Mouse (Mus musculus): ENCODE data around the gene Efhc1.
"Not testable (repeated sequence)": the region's sequence is repeated elsewhere in the genome, so short reads cannot be mapped to it uniquely, and the experiment has no call there.

Gene Efhc1

DNA sequence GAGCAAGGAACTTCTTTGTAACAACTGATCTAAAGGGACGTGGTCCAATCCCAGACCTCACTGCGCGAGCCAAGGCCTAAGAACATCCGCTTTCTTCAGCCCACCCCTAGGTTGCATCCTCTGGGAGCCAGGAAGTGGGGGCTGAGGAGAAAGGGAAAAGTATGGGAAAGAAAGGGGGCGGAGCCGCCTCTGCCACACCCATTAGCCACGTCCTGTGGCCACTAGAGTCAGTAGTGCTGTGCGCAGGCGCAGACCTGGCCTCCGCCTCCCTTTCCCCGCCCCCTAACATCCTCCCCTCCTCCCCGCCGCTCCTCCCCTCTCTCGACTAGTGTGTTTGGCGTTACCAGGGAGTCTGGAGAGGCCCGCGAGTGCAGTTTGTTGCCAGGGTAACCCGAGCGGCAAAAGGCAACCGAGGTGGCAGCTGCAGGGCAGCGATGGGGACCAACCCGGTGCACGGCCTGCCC lies at the start of gene Efhc1:
Gene Efhc1 (plus strand): TSS at position 327 of the 464 bp plus-strand sequence.
- peak; percentile 84 to 89 for DNase-seq

DNA sequence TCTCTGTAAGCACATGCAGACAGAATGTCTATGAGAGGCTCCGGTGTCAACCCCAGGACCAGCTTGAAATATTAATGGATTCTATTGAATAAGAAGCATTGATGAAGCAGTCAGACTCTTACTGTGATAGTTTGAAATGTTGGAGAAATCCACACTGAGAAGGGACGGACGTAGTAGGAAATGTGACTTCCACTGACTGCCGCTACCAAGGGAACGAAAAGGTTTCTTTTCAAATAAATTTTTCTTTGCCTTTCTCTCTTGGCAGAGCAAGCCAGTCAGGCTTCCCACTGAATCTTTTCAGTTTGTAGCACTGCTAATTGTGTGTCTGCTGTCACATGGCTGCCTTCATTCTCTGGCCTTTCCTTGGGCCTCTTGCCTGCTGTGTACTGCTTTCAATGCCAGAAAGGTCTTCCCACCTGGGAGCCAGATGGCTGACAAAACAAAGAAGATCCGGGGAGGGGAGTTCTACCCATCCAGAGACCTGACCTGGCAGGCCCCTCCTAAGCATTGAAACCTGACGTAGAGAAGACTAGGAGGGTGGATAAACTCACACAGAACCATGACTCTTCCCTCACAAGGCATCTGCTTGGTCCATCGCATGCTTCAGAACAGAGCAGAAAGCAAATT lies 45.8 kb upstream of the Efhc1 start:
- DNase-seq = no peak

DNA sequence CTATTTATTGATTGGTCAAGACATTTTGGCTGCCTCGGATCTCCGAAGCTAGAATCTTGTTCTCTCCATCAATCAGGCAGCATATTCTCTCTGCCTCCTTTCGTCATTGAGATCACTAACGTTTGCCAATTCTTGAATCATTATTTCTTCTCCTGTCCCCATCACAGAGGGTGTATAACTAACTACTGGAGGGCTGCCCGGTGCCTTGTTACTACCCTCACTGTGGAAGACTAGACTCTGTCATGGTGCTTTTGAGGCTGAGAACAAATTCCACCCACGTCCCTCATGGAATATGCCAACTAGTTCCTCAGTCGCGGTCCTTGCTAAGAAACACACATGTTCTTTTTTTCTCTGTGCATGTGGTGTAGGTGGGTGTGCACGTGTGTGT lies 45.3 kb upstream of the Efhc1 start:
- DNase-seq = no peak

DNA sequence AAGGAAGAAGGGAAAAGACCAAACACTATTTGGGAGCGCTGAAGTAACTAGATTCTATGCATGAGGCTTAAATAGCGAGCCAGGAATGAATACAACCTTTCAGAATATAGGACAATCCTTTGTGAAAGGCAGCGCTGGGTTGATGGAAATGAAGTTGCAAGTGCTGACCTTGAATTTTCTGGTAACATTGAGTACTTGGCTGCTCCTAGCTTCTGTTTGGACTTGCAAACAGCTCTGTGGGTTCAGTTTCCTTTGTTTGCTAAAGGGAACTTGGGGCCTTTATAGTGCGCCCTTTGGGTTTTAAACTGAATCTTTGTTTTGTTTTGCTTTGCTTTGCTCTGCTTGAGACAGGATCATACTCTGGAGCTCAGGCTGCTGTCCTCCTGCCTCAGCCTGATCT lies 42.9 kb upstream of the Efhc1 start:
- DNase-seq = no peak

DNA sequence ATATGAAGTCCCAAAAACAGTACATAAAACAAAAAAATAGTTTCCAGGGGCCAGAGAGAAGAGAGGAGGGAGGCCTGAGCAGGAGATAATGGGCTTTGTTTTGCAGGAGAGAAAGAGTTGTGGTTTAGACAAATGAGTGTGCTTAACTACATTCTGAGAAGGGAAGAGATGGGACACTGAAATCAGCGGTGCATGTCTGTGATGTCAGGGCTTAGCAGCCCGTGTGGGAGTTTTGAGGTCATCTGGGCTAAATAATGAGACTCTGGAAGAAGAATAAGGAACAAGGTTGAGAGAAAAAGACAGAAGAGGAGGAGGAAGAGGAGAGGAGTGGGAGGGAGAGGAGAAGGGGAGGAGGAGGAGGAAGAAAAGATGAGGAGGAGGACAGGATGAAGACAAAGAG lies 39.3 kb upstream of the Efhc1 start:
- DNase-seq = no peak

DNA sequence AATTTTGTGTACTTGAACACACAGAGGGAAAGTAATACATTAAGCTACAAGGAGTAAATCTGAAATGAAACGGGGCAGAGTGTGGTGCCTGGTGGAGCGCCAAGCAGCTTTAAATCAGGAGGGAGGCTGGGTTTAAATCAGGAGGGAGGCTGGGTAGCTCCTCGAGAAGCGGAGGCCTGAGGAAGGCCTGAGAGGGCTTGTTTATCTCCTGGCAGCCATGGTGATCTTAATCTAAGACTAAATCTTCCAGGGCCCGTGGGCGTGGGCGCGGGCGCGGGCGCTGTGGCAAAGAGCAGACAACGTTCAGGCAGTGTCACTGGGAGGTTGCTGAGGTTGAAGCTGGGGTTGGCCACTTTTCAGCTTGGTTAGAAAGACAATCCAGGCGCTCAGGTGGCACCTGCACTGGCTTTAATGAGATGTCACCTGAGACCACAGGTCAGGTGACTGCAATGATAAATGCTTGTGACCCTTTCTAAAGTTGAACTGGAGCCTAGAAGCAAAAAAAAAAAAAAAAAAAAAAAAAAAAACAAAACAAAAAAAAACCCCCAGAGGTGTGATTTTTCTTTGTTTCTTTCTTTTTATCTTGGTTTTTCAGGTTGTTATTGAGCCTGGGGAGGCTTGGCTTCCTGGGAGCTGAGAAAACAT lies 38.8 kb upstream of the Efhc1 start:
- peak; percentile 38 to 46 for DNase-seq

DNA sequence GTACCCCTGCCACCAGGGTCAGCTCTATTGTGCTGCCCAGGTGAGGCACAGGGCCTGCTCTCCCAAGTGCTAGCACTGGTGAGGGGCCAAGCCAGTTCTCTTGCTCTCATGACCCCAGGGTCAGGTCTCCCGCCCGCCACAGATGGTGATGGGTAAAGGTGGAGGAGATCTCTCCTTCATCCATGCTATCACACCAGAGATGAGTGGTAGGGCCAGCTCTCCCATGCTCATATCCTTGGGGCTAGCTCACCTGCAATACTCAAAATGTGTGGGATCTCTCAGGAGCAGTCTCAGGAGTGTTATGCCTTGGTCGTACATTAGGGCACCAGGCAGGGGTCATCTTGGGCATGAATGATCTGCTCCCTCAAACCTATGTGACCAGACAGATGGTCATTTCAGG lies 36.7 kb upstream of the Efhc1 start:
- no peak for DNase-seq

DNA sequence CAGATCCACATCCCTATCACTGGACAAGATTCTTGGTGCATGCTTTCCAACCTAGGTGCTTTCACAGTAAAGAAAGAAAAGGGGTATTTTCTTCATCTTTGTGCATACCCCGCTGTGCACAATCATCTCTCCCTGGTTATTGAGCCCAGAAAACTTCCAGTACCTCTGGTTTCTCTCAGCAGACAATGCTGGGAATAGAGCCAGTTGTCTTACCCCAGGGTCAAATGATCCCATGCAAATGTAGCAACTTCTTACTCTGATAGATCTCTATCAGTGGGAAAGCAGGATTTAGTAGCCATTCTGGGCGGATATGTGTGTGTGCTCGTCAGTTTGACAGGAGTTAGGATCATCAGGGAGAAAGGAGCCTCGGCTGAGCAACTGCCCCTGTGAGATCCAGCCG lies 35.8 kb upstream of the Efhc1 start:
- no peak for DNase-seq

DNA sequence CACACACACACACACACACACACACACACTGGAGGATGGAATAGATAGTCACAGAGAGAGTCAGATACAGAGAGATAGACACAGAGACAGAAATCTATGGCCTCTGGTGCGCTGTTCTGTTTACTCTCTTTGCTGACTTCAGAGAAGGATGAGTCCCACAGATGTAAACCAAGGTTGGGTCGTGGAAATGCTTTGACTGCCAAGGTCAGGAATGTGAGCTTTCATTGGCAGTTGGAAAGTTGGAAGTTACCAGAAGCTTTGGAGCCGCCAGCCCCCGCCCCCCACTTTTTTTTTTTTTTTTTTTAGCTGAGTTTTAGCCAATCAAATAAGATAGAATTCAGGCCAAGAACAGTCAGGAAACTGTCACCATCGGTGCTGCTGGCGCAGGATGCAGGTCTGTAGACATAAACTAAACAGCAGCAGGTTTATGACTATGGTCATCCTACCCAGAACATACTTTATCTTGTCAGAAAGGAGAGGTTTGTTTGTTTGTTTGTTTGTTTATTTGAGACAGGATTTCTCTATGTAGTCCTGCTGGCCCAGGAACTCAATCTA lies 33.9 kb upstream of the Efhc1 start:
- no peak for DNase-seq

DNA sequence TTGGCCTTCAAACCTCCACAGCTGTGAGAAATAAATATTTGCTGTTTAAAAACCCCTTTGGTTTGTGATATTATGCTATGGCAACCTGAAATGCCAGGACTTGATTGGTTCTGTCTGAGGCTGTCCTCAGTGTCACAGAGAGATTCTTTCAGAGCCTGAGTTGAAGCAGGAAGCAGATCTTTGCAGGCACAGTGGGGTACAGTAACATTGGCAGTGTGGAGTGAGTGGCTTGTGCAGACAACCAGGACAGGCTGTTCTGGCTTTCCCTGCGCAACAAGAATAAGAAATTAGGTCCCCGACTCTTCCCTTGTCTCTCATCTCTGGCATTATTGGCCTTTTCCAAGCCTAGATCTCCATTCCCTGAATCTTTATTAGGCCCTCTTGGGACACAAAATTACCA lies 31.7 kb upstream of the Efhc1 start:
- DNase-seq = no peak

DNA sequence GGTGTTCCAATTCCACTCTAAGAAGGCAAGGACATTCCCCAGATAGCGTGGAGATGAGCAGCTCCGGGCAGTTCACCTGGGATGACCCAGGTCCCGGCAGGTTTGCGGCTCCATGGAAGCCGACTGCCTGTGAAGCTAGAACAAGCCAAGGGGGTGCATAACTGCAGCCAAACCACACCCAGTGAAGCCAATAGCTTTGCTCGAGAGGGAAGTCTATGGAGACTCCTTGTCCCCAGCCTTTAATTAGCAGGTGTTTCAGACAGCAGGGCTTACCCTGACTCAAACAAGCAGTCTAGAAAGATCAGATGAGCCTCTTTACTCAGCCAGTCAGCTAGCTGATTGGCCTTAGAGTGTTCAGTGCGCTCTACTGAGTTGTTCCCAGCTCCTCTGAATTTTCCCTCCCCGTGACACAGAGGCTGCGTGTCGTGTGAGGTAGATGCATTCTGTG lies 30.3 kb upstream of the Efhc1 start:
- DNase-seq = no peak

DNA sequence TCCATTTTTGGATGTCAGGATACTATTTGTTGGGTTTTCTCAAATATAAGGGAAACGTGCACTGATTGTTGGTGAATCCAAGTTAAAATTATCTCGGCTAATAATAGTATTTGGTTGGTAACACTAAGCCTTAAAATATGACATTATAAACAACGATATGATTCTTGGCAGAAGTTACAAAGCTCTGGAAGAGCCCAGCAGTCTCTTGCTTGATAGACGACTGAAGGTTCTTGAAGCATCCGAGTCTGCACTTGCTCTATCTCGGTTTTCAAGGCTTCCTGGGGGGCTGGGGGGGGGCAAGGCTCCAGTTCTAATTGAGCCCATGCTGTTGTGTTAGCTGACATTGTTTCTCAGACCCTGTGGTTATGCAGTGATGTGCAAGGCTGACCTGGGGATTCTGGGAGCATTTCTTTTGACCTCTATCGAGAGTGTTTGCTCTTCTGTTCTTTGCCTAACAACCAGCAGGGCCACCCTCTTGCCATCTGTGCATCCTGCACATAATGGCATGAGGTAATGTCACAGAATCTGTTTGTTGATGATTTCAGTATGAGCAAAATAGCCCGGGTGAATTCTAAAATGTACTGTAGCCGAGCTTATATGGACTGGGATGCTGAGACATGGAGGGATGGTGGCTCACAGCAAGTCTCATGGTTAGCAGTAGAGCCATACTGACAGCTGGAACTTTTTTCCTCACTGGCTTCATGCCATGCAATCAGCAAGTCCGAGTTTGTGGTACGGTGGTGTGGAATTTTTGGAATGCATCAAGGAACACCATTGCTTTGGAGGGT lies 28.6 kb upstream of the Efhc1 start:
- no peak for DNase-seq

DNA sequence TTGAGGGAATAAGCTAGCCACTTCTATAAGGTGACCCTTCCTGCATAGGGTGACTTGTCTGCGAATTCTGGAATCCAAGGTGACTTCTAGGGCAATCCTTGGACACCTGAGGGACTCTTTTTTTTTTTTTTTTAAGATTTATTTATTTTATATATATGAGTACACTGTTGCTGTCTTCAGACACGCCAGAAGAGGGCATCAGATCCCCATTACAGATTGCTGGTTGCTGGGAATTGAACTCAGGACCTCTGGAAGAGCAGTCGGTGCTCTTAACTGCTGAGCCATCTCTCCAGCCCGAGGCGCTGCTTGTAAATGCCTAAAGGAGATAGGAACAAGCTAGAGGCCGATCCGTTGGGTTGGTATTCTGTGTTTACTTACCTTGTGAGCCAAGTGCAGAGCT lies 26.1 kb upstream of the Efhc1 start:
- DNase-seq = not testable (repeated sequence)

DNA sequence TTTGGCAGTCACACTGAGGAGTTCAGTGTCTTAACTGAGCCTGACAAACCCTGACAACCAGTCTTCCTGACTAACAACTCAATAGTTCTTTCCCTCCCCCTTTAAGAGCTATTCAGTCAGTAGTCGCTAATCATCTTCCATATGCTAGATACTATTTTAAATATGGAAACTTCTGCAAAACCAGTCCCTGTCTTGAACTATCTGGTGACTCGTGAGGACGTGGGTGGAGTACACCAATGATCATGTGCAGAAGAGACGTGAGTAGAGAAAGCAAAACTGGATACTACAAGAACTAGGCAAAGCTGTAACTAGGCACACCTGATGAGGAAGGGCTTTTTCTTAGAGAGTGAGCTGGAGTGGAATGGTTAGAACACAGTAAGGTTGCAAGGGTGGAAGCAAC lies 25.5 kb upstream of the Efhc1 start:
- DNase-seq = no peak

DNA sequence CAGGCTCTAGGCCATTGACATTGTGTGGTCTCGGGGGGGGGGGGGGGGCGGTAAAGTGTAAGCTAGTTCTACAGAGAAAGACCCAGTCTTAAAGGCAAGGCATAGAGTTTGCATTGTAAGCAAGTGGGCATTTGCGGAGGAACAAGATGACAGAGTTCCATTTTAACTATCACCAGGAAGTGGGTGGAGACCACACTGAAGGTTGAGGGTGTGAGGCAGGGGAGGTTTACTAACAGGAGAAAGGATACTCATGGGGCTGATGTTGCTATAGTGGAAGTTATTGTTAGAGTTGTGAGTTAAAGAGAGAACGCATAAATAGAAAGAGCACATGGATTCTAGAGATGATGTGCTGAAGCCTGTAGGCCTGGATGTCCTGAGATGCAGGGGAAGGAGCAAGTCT lies 25.1 kb upstream of the Efhc1 start:
- DNase-seq = no peak

DNA sequence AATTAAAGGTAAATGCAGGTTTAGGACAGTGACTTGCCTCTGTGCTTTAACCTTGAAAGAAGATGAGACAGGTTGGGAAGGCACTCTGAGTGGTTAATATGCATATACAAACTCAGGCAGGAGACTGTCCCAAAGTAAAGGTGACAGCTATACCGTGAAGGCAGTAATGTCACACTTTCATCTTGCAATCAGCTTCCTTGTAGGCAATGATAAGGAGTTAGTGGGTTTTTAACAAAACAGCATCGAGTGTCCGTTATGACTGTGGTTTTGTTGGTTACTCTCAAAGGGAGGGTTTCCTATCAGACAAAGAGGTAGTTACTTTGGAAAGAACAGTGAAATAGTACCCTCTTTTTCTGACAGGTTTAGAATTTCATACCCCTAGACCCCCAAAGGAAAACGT lies 22.9 kb upstream of the Efhc1 start:
- no peak for DNase-seq

DNA sequence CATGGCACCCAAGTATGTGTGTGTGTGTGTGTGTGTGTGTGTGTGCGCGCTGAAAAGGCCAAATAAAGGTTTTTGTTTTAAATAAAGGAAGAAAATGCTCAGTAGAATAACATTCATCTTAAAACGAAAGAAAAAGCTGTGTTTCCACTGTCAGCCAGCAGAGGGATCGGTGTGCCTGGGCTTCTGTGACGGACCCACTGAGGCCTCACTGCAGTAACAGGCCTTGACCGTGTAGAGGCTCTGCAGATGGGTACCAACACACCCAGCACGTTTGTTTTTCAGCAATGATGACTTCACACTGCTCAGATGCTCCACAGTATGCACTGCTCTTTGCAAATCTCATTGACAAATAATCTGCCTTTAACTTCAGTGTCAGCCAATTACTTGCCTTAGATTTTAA lies 18.0 kb upstream of the Efhc1 start:
- DNase-seq = peak; percentile 59 to 61

DNA sequence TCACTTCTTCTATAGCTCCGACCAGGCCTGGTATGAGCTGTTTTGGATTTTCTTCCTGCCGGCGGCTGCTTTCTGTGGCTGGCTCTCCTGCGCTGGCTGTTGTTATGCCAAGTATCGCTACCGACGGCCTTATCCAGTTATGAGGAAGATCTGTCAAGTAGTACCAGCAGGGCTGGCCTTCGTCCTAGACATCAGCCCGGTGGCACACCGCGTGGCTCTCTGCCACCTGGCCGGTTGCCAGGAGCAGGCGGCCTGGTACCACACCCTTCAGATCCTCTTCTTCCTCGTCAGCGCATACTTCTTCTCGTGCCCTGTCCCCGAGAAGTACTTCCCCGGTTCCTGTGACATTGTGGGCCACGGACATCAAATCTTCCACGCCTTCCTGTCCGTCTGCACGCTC lies 16.3 kb upstream of the Efhc1 start:
- DNase-seq = no peak

DNA sequence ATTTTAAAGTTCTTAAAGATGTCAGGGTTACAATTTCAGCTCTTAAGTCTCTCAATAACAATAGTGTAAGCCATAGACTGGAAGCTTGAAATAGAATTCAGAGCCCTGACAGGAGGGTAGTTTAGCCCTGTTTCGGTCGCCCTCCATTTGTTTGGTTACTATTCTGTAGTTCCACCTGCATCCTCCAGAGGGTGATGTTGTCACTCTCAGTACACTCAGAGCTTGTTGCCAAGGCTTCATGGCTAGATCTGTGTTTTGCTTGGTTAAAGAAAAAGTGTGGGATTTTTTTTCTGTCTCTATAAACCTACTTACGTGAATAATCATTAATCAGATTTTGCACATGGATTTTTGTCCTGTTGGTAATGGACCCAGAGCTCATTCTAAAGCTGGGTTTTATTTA lies 12.4 kb upstream of the Efhc1 start:
- peak; percentile 22 to 40 for DNase-seq

DNA sequence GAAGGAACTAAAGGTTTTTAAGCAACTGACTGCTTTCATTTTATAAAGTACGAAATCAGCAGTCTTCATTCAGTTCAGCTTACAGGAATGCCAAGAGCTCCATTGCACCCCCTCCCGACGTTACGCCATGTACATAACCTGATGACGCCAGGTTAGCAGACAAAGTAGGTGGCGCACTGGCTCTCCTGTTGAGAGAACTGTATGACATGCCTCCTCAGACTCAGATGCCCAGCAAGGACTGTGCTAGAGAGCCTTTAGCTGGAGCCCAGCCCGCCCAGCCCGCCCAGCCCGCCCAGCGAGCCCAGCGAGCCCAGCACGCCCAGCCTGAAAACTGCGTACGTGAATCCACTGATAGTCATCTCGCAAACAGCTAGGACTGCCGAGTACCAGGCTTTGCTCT lies 11.3 kb upstream of the Efhc1 start:
- peak; percentile 64 to 75 for DNase-seq

DNA sequence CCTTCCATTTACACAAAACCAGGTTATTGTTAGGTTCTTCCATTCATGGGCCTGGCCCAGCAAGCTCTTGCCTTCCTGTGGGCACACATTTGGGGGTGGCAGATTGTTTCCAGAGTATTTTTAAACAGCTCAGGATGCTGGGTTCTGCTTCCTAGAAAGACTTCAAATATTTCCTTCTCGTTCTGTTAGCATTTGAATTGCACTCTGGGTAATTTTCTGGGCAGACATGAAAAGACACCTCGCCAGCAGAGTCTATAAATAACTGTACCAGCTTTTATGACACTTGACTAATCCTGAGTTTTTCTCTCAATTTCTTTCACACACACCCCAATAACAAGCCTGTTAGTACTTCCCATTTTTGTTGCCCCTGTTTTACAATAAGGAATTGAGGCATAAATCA lies 10.1 kb upstream of the Efhc1 start:
- DNase-seq = no peak

DNA sequence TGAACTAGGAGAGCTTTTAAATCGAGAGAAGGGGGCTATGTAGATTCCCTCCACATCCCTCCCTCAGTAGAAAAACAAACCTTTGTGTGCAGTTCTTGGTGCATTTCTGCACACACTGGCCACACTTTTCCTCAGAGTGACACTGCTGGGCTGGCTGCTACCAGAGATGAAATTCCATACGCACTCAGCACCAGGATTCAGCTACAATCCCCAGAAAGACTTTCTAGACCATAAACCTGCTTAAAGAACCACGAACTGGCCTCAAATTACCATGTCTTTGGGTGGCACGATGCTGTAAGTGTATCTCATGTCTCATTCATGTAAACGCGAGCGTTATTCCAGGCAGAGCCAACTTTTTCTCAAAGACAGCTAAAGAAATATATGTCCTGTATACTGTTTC lies 9.6 kb upstream of the Efhc1 start:
- no peak for DNase-seq

DNA sequence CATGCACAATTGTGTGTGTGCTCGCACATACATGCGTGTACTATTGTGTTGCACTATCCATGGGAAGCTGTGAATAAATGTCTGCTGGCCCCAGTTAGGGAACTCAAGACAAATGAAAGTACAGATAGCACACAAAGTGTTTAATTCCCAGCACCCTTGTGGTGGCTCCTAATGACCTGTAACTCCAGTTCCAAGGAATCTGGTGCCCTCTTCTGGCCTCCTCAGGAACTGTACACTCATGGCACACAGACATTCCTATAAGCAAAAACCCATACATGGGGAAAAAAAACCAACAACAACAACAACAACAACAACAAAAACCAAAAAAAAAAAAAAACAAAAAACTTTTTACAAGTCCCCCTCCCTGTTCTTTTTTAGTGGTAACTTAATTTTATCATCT lies 8.4 kb upstream of the Efhc1 start:
- no peak for DNase-seq

DNA sequence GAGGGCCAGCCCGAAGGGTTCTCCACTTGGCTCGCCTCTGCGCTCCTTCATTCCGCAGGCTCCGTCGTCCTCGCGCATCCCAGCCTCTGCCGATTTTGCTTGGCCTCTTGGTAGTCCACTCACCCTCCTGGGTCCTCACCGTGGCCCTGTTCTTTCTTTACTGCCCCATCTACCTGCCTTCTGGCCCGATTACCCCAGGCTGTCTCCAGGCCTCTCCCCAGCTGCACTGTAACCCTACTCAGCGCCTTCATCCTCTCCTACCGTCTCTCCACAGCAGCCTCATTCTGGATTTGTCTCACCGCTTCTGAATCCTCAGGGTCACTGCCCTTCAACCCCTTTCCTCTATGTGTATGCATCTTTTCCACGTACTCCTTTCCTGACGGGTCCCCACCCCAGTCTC lies 373 bp downstream of the Efhc1 start:
- no peak for DNase-seq

Measured in thymus, postnatal 36 days (tissue).